Mouse (Mus musculus): ENCODE measurements around the gene Pdzrn4.

The Pdzrn4 gene

GRCm38 (mm10) chr15:92594721-92595120 lies 198.0 kb downstream of the Pdzrn4 start:
- H3K36me3 ChIP-seq (ENCODE audit: control insufficient read depth, insufficient read depth, low read length, poor library complexity, severe bottlenecking): no peaks in the 10 kb centered on the region
- no peaks in the 10 kb centered on the region for H3K27me3 ChIP-seq (ENCODE audit: control insufficient read depth, insufficient read depth, low read length, poor library complexity, severe bottlenecking)
- DNase-seq (ENCODE audit: low read depth, low spot score): no peak

DNA sequence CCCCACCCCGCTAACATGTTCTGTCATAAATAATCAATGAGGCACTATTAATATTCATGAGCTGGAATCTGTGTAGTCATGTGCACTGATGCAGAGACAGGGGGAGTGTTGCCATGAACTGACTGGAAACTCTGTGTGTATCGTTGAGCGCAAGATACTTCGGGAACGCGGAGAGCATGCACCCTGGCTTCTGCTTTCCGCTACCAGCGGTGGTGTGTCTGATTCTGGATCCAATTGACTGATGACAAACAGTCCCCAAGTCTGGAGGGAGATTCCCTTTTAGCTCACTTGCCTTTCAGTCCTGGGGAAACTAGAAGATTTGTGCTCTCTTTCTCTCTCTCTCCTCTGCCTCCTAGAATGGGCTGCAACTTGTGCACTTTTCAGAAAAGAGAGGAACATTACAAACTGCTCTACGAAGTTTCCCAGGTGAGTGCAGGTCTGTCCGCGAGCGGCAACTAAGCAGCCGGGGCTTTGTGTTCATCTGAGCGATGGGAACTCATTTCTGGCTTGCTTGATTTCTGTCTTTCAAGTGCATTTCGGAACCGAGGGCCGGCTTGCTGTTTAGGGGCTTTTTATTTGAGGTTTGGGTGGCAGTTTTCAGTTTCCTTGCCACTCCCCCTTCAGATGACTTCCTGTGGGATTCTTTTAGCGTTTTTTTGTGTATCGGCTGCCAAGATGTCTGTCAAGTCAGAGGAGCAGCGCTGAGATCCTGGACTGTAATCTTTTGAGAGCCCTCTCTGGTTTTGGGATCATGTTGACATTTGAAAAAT lies 200.5 kb downstream of the Pdzrn4 start:
- H3K27me3 ChIP-seq (ENCODE audit: control insufficient read depth, insufficient read depth, low read length, poor library complexity, severe bottlenecking): no peaks in the 10 kb centered on the region
- no peaks in the 10 kb centered on the region for H3K36me3 ChIP-seq (ENCODE audit: control insufficient read depth, insufficient read depth, low read length, poor library complexity, severe bottlenecking)
- no peak for DNase-seq (ENCODE audit: low read depth, low spot score)

DNA sequence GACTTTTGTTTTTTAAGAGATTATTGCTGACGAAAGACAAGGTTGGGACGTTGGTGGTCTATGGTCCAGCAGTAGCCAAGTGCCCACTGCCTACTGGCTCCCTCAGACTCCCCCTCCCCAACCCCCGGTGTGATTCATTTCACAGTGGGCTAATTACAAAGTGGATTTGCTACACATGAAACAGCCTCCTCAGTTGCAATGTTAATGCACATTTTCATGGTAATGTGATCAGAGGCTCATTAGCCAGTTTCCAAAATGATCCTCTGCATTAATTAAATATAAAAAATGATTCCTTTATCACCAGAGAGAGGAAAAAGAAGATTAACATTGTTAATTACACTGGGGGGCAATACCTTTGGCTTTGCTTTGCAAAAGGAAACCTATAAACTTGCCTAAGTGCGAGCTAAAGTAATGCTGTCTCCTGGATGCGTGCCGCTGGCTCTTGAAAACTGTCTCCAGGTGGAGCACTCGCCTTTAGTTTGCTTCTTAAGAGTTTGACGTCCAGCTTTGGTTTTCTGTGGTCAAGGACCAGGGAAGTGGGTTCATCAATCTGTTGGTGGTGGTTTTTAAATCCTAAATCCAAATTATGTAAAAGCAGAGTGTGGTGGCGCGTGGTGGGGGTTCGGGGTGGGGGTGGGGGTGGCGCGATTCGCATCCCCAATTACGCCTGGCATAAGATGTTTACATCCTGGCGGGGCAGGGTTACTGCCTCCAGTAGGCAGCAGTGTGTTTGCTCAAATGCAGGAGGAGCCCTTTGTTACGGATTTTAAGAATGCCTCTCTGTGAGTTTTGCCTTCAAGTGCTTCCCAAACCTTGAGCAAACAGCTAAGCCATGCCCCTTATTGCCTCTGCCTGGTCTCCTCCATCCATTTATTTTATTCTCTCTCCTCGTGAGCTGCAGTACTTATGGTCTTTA lies 202.0 kb downstream of the Pdzrn4 start:
- DNase-seq (ENCODE audit: low read depth, low spot score): no peak
- no peaks in the 10 kb centered on the region for H3K36me3 ChIP-seq (ENCODE audit: control insufficient read depth, insufficient read depth, low read length, poor library complexity, severe bottlenecking)
- H3K27me3 ChIP-seq (ENCODE audit: control insufficient read depth, insufficient read depth, low read length, poor library complexity, severe bottlenecking): no peaks in the 10 kb centered on the region

- Histone ChIP-seq H3K36me3 (ENCODE audit: control insufficient read depth, insufficient read depth, low read length, poor library complexity, severe bottlenecking) (no peaks in the 10 kb centered on the region), H3K27me3 (ENCODE audit: control insufficient read depth, insufficient read depth, low read length, poor library complexity, severe bottlenecking) (no peaks in the 10 kb centered on the region)
- no peak for DNase-seq (ENCODE audit: low read depth, low spot score)
Measured at GRCm38 (mm10) chr15:92599381-92599780, 202.7 kb downstream of the Pdzrn4 start.

GRCm38 (mm10) chr15:92610866-92611265 lies 214.2 kb downstream of the Pdzrn4 start:
- Histone ChIP-seq H3K36me3 (ENCODE audit: control insufficient read depth, insufficient read depth, low read length, poor library complexity, severe bottlenecking) (no peaks in the 10 kb centered on the region), H3K27me3 (ENCODE audit: control insufficient read depth, insufficient read depth, low read length, poor library complexity, severe bottlenecking) (no peaks in the 10 kb centered on the region)
- no peak for DNase-seq (ENCODE audit: low read depth, low spot score)

GRCm38 (mm10) chr15:92612386-92612785 lies 215.7 kb downstream of the Pdzrn4 start:
- Histone ChIP-seq H3K27me3 (ENCODE audit: control insufficient read depth, insufficient read depth, low read length, poor library complexity, severe bottlenecking) (no peaks in the 10 kb centered on the region), H3K36me3 (ENCODE audit: control insufficient read depth, insufficient read depth, low read length, poor library complexity, severe bottlenecking) (no peaks in the 10 kb centered on the region)
- no peak for DNase-seq (ENCODE audit: low read depth, low spot score)

- Histone ChIP-seq H3K36me3 (ENCODE audit: control insufficient read depth, insufficient read depth, low read length, poor library complexity, severe bottlenecking) (no peaks in the 10 kb centered on the region), H3K27me3 (ENCODE audit: control insufficient read depth, insufficient read depth, low read length, poor library complexity, severe bottlenecking) (no peaks in the 10 kb centered on the region)
- no peak for DNase-seq (ENCODE audit: low read depth, low spot score)
Measured at GRCm38 (mm10) chr15:92613228-92613627, 216.5 kb downstream of the Pdzrn4 start.

DNA sequence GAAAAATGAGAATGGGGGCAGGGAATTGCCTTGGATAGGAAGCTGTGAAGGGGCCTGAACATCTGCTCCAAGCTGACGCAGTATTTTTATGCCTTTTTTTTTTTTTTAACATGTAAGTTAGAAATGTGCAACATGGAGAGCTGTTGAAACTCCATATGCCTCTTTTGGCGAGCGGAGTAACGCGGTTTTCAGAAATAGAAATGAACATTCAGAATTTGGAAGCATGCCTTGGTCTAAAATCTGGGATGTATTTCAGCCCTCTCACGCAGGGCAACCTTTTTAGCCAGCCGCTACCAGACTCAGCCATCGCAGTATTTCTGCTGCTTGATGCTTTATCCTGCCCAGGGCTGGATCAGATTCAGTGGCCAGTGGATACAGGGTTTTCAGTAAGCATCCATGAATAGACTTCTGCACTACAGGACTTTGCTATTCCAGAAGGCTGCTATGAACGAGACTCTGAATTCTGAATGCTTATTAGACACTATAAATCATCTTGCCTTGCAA lies 225.1 kb downstream of the Pdzrn4 start:
- no peaks in the 10 kb centered on the region for H3K36me3 ChIP-seq (ENCODE audit: control insufficient read depth, insufficient read depth, low read length, poor library complexity, severe bottlenecking)
- H3K27me3 ChIP-seq (ENCODE audit: control insufficient read depth, insufficient read depth, low read length, poor library complexity, severe bottlenecking): no peaks in the 10 kb centered on the region
- DNase-seq (ENCODE audit: low read depth, low spot score): no peak

GRCm38 (mm10) chr15:92622323-92622722 lies 225.6 kb downstream of the Pdzrn4 start:
- no peak for DNase-seq (ENCODE audit: low read depth, low spot score)
- no peaks in the 10 kb centered on the region for H3K36me3 ChIP-seq (ENCODE audit: control insufficient read depth, insufficient read depth, low read length, poor library complexity, severe bottlenecking)
- H3K27me3 ChIP-seq (ENCODE audit: control insufficient read depth, insufficient read depth, low read length, poor library complexity, severe bottlenecking): no peaks in the 10 kb centered on the region

GRCm38 (mm10) chr15:92629172-92629571 lies 232.5 kb downstream of the Pdzrn4 start:
- no peaks in the 10 kb centered on the region for H3K27me3 ChIP-seq (ENCODE audit: control insufficient read depth, insufficient read depth, low read length, poor library complexity, severe bottlenecking)
- no peak for DNase-seq (ENCODE audit: low read depth, low spot score)
- H3K36me3 ChIP-seq (ENCODE audit: control insufficient read depth, insufficient read depth, low read length, poor library complexity, severe bottlenecking): no peaks in the 10 kb centered on the region

- H3K27me3 ChIP-seq (ENCODE audit: control insufficient read depth, insufficient read depth, low read length, poor library complexity, severe bottlenecking): no peaks in the 10 kb centered on the region
- no peak for DNase-seq (ENCODE audit: low read depth, low spot score)
- no peaks in the 10 kb centered on the region for H3K36me3 ChIP-seq (ENCODE audit: control insufficient read depth, insufficient read depth, low read length, poor library complexity, severe bottlenecking)
Measured at GRCm38 (mm10) chr15:92634044-92634610, 237.4 kb downstream of the Pdzrn4 start.

- H3K27me3 ChIP-seq (ENCODE audit: control insufficient read depth, insufficient read depth, low read length, poor library complexity, severe bottlenecking): no peaks in the 10 kb centered on the region
- H3K36me3 ChIP-seq (ENCODE audit: control insufficient read depth, insufficient read depth, low read length, poor library complexity, severe bottlenecking): no peaks in the 10 kb centered on the region
- no peak for DNase-seq (ENCODE audit: low read depth, low spot score)
Measured at GRCm38 (mm10) chr15:92640212-92641082, 243.8 kb downstream of the Pdzrn4 start.

- DNase-seq (ENCODE audit: low read depth, low spot score): no peak
- H3K36me3 ChIP-seq (ENCODE audit: control insufficient read depth, insufficient read depth, low read length, poor library complexity, severe bottlenecking): no peaks in the 10 kb centered on the region
Measured at GRCm38 (mm10) chr15:92671279-92672051, 274.8 kb downstream of the Pdzrn4 start.

More at GRCm38 (mm10) chr15:92671279-92672051, 274.8 kb downstream of the Pdzrn4 start:
- no peaks in the 10 kb centered on the region for H3K27me3 ChIP-seq (ENCODE audit: control insufficient read depth, insufficient read depth, low read length, poor library complexity, severe bottlenecking)

All from splenic B cell, adult 2 months (primary cell).